Mouse (Mus musculus) MEL (cell line): ENCODE data around the gene Fgf6. TPM values are rescaled to one million over a fixed set of nuclear protein-coding genes. Genes with fewer than 3 reads are reported as not detected.

ENCODE experiments used
- DNase-seq: peaks from one replicate; pipeline ENCODE4 v3.0.0; 2011; ENCODE audit warnings: low read depth, low spot score
- H3K27ac ChIP-seq: 2 replicates; pipeline ENCODE4 v1.5.1; 2012; ENCODE audit warnings: low read depth, mild to moderate bottlenecking, control low read depth, low read length, moderate library complexity; ENCODE audit not compliant: control insufficient read depth
- H3K27me3 ChIP-seq, 2 experiments: fragments of 150-350 bp in 1 of 2; sonication (generic) in 1 of 2; 2 replicates each; pipeline ENCODE4 v1.6.1; 2012; ENCODE audit warnings: low read length in 2 of 2, mild to moderate bottlenecking in 2 of 2, improper control_type of control experiment in 1 of 2, moderate library complexity in 1 of 2; ENCODE audit not compliant: insufficient read depth in 2 of 2, control insufficient read depth in 1 of 2
- H3K36me3 ChIP-seq, 2 experiments: 2 replicates each; pipeline ENCODE4 v1.6.1; 2012 to 2014; ENCODE audit warnings: low read length in 2 of 2, improper control_type of control experiment in 1 of 2, inconsistent platforms in 1 of 2, mild to moderate bottlenecking in 1 of 2; ENCODE audit not compliant: insufficient read depth in 2 of 2, control insufficient read depth in 1 of 2
- H3K4me1 ChIP-seq, 2 experiments: fragments of 150-350 bp in 1 of 2; sonication (generic) in 1 of 2; 2 replicates each; pipeline ENCODE4 v1.6.1; 2012; ENCODE audit warnings: low read length in 2 of 2, improper control_type of control experiment in 1 of 2, mild to moderate bottlenecking in 1 of 2; ENCODE audit not compliant: insufficient read depth in 2 of 2, control insufficient read depth in 1 of 2
- H3K4me3 ChIP-seq, 2 experiments: fragments of 150-350 bp in 1 of 2; sonication (generic) in 1 of 2; 2 replicates each; pipeline ENCODE4 v1.5.1; 2012; ENCODE audit warnings: low read depth in 2 of 2, low read length in 2 of 2, mild to moderate bottlenecking in 2 of 2, moderate library complexity in 2 of 2, control low read depth in 1 of 2, improper control_type of control experiment in 1 of 2; ENCODE audit not compliant: control insufficient read depth in 1 of 2, insufficient read depth in 1 of 2
- H3K79me2 ChIP-seq: 2 replicates; pipeline ENCODE4 v1.6.1; 2012; ENCODE audit warnings: mild to moderate bottlenecking, low read length, moderate library complexity; ENCODE audit not compliant: control insufficient read depth, poor library complexity, insufficient read depth
- H3K9ac ChIP-seq: 2 replicates; pipeline ENCODE4 v1.6.1; 2012; ENCODE audit warnings: low read depth, mild to moderate bottlenecking, control low read depth, low read length, moderate library complexity; ENCODE audit not compliant: control insufficient read depth, poor library complexity, severe bottlenecking
- H3K9me3 ChIP-seq: fragments of 150-350 bp; sonication (generic); replicated peaks from 2 replicates; pipeline ENCODE4 v1.6.1; 2012; ENCODE audit warnings: mild to moderate bottlenecking, low read length, improper control_type of control experiment, moderate library complexity; ENCODE audit not compliant: insufficient read depth
- CTCF ChIP-seq, 3 experiments: IDR thresholded peaks in 2 of 3; conservative IDR thresholded peaks in 1 of 3; 2 replicates each; pipeline ENCODE4 v1.5.1; 2011 to 2012; ENCODE audit warnings: low read length in 3 of 3, low read depth in 2 of 3, mild to moderate bottlenecking in 2 of 3, improper control_type of control experiment in 1 of 3, inconsistent platforms in 1 of 3, mixed read lengths in 1 of 3, moderate library complexity in 1 of 3; ENCODE audit not compliant: control insufficient read depth in 1 of 3, insufficient read depth in 1 of 3, poor library complexity in 1 of 3, severe bottlenecking in 1 of 3
- ELF1 ChIP-seq: IDR thresholded peaks from 2 replicates; pipeline ENCODE4 v1.6.1; 2014; ENCODE audit warnings: low read depth, mild to moderate bottlenecking, inconsistent platforms, low read length, improper control_type of control experiment, moderate library complexity
- ETS1 ChIP-seq: IDR thresholded peaks from 2 replicates; pipeline ENCODE4 v1.6.1; 2012; ENCODE audit warnings: low read depth, mild to moderate bottlenecking, inconsistent platforms, low read length, improper control_type of control experiment, moderate library complexity
- GATA1 ChIP-seq: IDR thresholded peaks from 2 replicates; pipeline ENCODE4 v1.6.1; 2011; ENCODE audit warnings: low read depth, low read length, improper control_type of control experiment
- MAZ ChIP-seq: IDR thresholded peaks from 2 replicates; pipeline ENCODE4 v1.6.1; 2012; ENCODE audit warnings: low read depth, mild to moderate bottlenecking, inconsistent platforms, low read length, improper control_type of control experiment
- MXI1 ChIP-seq: IDR thresholded peaks from 2 replicates; pipeline ENCODE4 v1.6.1; 2011; ENCODE audit warnings: mild to moderate bottlenecking, low read depth, low read length, improper control_type of control experiment
- POLR2A ChIP-seq, 2 experiments: IDR thresholded peaks; 2 replicates each; pipeline ENCODE4 v1.6.1; 2011 to 2012; ENCODE audit warnings: low read length in 2 of 2, mild to moderate bottlenecking in 2 of 2, control low read depth in 1 of 2, improper control_type of control experiment in 1 of 2, low read depth in 1 of 2, moderate library complexity in 1 of 2; ENCODE audit not compliant: control insufficient read depth in 1 of 2, insufficient read depth in 1 of 2, poor library complexity in 1 of 2
- RAD21 ChIP-seq: IDR thresholded peaks from 2 replicates; pipeline ENCODE4 v1.6.1; 2011; ENCODE audit warnings: mild to moderate bottlenecking, low read depth, low read length, improper control_type of control experiment
- SMC3 ChIP-seq: IDR thresholded peaks from 2 replicates; pipeline ENCODE4 v1.6.1; 2011; ENCODE audit warnings: low read depth, low read length, improper control_type of control experiment
- TAL1 ChIP-seq: IDR thresholded peaks from 2 replicates; pipeline ENCODE4 v1.6.1; 2012; ENCODE audit warnings: mild to moderate bottlenecking, inconsistent platforms, low read length, moderate library complexity, mixed read lengths
- TBP ChIP-seq: IDR thresholded peaks from 2 replicates; pipeline ENCODE4 v1.8.0; 2011; ENCODE audit warnings: low read depth, low read length, improper control_type of control experiment
- USF1 ChIP-seq: IDR thresholded peaks from 2 replicates; pipeline ENCODE4 v1.6.1; 2014; ENCODE audit warnings: low read depth, mild to moderate bottlenecking, inconsistent platforms, low read length, improper control_type of control experiment, moderate library complexity
- ZKSCAN1 ChIP-seq: IDR thresholded peaks from 2 replicates; pipeline ENCODE4 v1.6.1; 2012; ENCODE audit warnings: low read depth, mild to moderate bottlenecking, inconsistent platforms, low read length, improper control_type of control experiment, moderate library complexity
- ZNF384 ChIP-seq: IDR thresholded peaks from 2 replicates; pipeline ENCODE4 v1.6.1; 2012; ENCODE audit warnings: low read depth, mild to moderate bottlenecking, inconsistent platforms, low read length, improper control_type of control experiment
- polyA plus RNA-seq, 2 experiments: library from polyadenylated mRNA; stranded (reverse) in 1 of 2; unstranded in 1 of 2; fragments of >175 nt in 1 of 2; fragments of >200 nt in 1 of 2; gene quantifications; 2 replicates each; pipeline versions ENCODE4 v1.2.1 to v1.2.4; 2012; ENCODE audit warnings: low replicate concordance in 2 of 2, low read depth in 1 of 2; ENCODE audit not compliant: insufficient read length in 2 of 2, insufficient read depth in 1 of 2, missing spikeins in 1 of 2
- total RNA-seq: library from RNA; depleted of rRNA; stranded (reverse); fragments of 300-350 nt; gene quantifications from 2 replicates; pipeline ENCODE4 v1.2.3, GENCODE M21; 2012

Fgf6 gene
- total and polyA plus RNA-seq, 3 experiments: not detected

DNA sequence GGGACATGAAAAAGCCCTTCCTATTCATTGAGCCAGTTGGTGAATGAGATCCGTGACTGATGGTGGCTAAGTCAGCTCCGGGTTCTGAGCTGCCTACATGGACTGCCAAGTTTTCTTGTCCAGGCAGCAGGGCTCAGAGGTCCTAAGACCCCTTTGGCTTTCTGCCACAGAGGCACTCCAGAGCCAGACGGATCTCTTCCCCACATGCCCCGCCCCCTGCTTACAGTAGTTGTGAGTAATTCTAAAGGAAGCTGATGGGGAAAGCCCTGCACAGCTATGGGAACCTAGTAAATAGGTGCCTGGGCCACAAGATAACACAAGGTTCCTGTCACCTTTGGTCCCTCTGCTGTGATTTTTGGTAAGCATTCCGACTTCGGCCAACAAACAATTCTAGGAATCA lies 29.5 kb downstream of the Fgf6 start:
- Histone ChIP-seq H3K4me3 (no peak overlapping the region), H3K36me3 (no peaks in the 10 kb centered on the region), H3K9ac (no peak overlapping the region)
- no peak for TF ChIP-seq SMC3
- TF ChIP-seq POLR2A (IDR thresholded peaks at IDR 0.05; ENCODE audit: control insufficient read depth in 1 of 2, insufficient read depth in 1 of 2, low read depth in 1 of 2, low read length in 2 of 2, poor library complexity in 1 of 2): no peak
- no peak for TF ChIP-seq TBP
- TF ChIP-seq USF1: no peak
- no peak for TF ChIP-seq ETS1
- TF ChIP-seq ZNF384: no peak
- TF ChIP-seq GATA1: no peak
- TF ChIP-seq TAL1: no peak
- no peak for TF ChIP-seq MXI1
- no peak for TF ChIP-seq MAZ
- TF ChIP-seq, all 39 proteins: peak for 0
- DNase-seq: no peak
- Histone ChIP-seq H3K9me3 (no peaks in the 10 kb centered on the region), H3K79me2 (no peaks in the 10 kb centered on the region), H3K4me1 (no peaks in the 10 kb centered on the region), H3K27ac (no peak overlapping the region), H3K27me3 (peaks cover 0 to 1% of the 10 kb centered on the region in 2 experiments; a peak in 2 of 4 replicates)

DNA sequence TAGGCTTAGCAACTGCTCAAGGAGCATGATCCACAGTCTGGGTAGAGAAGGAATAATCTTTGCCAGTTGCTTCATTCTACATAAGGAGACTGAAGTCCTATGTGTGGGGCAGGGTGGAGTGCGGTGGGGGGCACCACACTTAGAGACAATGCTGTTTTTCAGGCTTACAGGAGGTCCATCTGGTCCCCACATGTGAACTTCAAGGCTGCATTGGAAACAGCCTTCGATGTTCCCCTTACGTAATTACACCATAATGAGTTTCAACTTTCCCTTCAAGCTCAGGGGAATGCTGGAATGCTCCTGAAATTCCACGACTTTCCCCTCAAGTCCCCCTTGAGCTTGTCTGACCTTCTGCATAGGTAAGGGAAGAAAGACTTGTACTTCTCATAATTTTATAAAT lies 35.5 kb downstream of the Fgf6 start:
- peaks cover 0 to 9% of the 10 kb centered on the region in 2 experiments; a peak in 2 of 4 replicates for H3K27me3 ChIP-seq
- no peaks in the 10 kb centered on the region for H3K4me1 ChIP-seq
- no peaks in the 10 kb centered on the region for H3K9me3 ChIP-seq
- DNase-seq: no peak
- no peak for TF ChIP-seq ZKSCAN1
- no peak for TF ChIP-seq ETS1
- no peak for TF ChIP-seq RAD21
- TF ChIP-seq ELF1: no peak
- TF ChIP-seq USF1: no peak
- TF ChIP-seq CTCF (IDR thresholded peaks at IDR 0.05 in 2 of 3, conservative IDR thresholded peaks at IDR 0.05 in 1 of 3; ENCODE audit: control insufficient read depth in 1 of 3, insufficient read depth in 1 of 3, low read depth in 2 of 3, low read length in 3 of 3, poor library complexity in 1 of 3, severe bottlenecking in 1 of 3): no peak
- TF ChIP-seq TAL1: no peak
- TF ChIP-seq ZNF384: no peak
- no peak for TF ChIP-seq SMC3
- no peak for TF ChIP-seq MXI1
- no peak overlapping the region for H3K4me3 ChIP-seq
- H3K36me3 ChIP-seq: no peaks in the 10 kb centered on the region
- H3K27ac ChIP-seq: no peak overlapping the region
- H3K79me2 ChIP-seq: no peaks in the 10 kb centered on the region
- no peak overlapping the region for H3K9ac ChIP-seq

DNA sequence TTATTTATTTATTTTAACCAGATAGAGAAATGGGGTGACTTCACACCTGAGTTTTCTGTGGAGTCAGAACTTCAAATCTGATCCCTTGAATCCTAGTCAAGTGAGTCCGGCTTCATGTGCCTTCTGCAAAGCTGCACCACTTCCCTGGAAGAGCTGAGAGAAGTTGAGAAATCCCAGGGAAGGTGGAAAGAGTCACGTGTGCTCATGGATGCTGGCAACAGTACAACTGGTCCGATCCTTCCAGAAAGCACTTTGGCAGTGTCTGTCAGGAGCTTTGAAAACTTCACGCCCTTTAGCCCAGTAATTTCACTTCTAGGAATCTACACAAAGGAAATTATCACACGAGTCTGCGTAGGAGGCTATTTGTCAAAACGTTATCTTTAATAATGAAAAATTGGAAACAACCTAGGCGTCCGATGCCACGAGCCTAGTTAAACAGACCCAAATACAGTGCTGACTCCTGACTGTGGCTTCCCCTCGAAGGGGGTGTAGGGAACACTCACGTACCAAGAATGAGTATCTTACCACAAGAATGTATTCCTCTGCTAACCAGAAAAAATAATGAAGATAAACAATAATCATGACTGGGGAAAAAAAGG lies 41.7 kb downstream of the Fgf6 start:
- Histone ChIP-seq H3K27ac (no peak overlapping the region), H3K79me2 (no peaks in the 10 kb centered on the region), H3K36me3 (no peaks in the 10 kb centered on the region), H3K9me3 (no peaks in the 10 kb centered on the region), H3K4me1 (no peaks in the 10 kb centered on the region), H3K27me3 (no peaks in the 10 kb centered on the region; a peak in 1 of 4 replicates), H3K4me3 (no peak overlapping the region), H3K9ac (no peak overlapping the region)
- TF ChIP-seq USF1: no peak
- DNase-seq: no peak
